17 mouse cellular contexts compared by ENCODE assay signal in the genomic region with DNA sequence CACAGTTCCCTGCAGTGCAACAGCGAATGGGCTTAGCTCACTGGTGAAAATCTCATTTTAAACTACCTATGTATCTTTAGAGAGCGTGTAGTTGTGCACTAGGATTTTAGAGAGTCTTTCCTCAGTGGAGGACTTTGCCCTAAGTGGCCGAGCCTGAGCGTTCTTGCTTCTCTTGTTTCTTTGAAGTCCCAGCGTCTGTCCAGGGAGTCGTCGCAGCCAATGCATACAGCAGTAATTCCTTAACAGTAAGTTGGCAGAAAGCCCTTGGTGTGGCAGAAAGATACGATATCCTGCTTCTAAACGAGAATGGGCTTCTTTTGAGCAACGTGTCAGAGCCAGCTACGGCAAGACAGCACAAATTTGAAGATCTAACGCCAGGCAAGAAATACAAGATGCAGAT.
"Had no signal": no experiment of that assay in that cellular context is flagged by ENCODE, and none has a peak within 500 bp of the region (broad histone marks: within the 10 kb centered on the region; RNA-seq: fewer than 3 reads in every experiment).

No protein-coding gene starts in this region.

- H3K27ac ChIP-seq: lung, embryonic 15.5 days; macrophage; midbrain, embryonic 13.5 days; midbrain, embryonic 15.5 days; neural tube, embryonic 12.5 days; stomach, embryonic 15.5 days; stomach, postnatal 0 days had no signal

- DNase-seq: lung, adult 2 months; lung, postnatal 14 days; lung, postnatal 36 days; right cerebral cortex, postnatal 14 days; thymus, adult 2 months; thymus, postnatal 25 days; thymus, postnatal 4 days had no signal

- H3K9ac ChIP-seq: lung, embryonic 15.5 days; midbrain, embryonic 13.5 days; midbrain, embryonic 15.5 days; neural tube, embryonic 12.5 days; stomach, embryonic 15.5 days had no signal

- ATAC-seq: lung, postnatal 0 days; midbrain, embryonic 13.5 days; midbrain, embryonic 15.5 days had no signal

- H3K4me1 ChIP-seq: lung, embryonic 15.5 days; megakaryocyte, embryonic 14.5 days; midbrain, embryonic 13.5 days; midbrain, embryonic 15.5 days; neural tube, embryonic 12.5 days; stomach, embryonic 15.5 days had no signal

- H3K27me3 ChIP-seq: lung, embryonic 15.5 days; megakaryocyte, embryonic 14.5 days; midbrain, embryonic 13.5 days; midbrain, embryonic 15.5 days; neural tube, embryonic 12.5 days; stomach, embryonic 15.5 days had no signal

- H3K36me3 ChIP-seq: lung, embryonic 15.5 days; midbrain, embryonic 13.5 days; midbrain, embryonic 15.5 days; neural tube, embryonic 12.5 days; stomach, embryonic 15.5 days had no signal

- H3K4me2 ChIP-seq: lung, embryonic 15.5 days; midbrain, embryonic 11.5 days; midbrain, embryonic 13.5 days; midbrain, embryonic 15.5 days; neural tube, embryonic 12.5 days; stomach, embryonic 15.5 days had no signal

- H3K4me3 ChIP-seq: lung, embryonic 15.5 days; megakaryocyte, embryonic 14.5 days; midbrain, embryonic 13.5 days; midbrain, embryonic 15.5 days; neural tube, embryonic 12.5 days; stomach, embryonic 15.5 days had no signal

- H3K9me3 ChIP-seq: lung, embryonic 15.5 days; midbrain, embryonic 13.5 days; midbrain, embryonic 15.5 days; neural tube, embryonic 12.5 days; stomach, embryonic 15.5 days had no signal
